In the genomic region with DNA sequence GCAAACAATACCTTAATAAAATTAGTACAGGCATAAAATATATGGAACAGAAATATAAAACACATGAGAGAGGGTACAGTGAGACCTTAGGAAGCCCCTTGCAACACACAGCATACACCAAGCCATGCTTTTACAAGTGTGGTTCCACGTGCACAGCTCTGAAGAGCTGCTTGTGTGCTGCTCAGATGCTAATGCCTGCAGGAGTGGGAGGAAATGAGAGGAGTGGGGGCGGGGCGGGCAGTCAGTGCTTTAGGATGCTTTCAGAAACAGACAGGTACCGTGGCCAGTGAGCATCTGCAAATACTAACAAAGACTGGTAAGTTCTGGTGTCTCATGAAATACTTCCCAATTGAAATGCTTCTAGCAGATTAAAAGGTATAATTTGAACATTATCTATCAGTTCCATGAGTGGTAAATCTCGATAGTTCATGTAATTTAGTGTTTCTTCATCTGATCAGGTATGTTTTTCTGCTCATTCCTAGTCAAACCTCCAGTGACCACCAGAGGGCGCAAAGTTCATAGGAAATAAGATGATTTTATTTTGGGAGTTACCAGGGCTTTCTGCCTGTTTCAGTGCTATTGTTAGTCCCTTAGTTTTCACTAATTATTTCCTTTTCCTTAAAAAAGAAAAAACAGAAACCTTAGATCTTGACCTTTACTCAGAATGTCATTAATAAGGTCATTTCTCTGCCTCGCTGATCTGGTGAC, we compare ENCODE assay signal across 10 mouse cellular contexts. TPM values are rescaled to one million over a fixed set of nuclear protein-coding genes. Genes with fewer than 3 reads are reported as not detected.
A peak's percentile ranks its signal among the peaks of the same experiment; 100 is the strongest.
DNase-seq lines count a peak whose midpoint lies in the region; ATAC-seq and TF ChIP-seq lines count a peak whose summit lies in the region.
"Had no signal": no experiment of that assay in that cellular context is flagged by ENCODE, and none has a peak within 500 bp of the region (broad histone marks: within the 10 kb centered on the region; RNA-seq: fewer than 3 reads in every experiment).

No protein-coding gene starts in this region.

- no peaks in the 10 kb centered on the region for H3K9me3 ChIP-seq in forebrain, embryonic 11.5 days (ENCODE audit: control insufficient read depth, low read length)
- no peaks in the 10 kb centered on the region for H3K9me3 ChIP-seq in hindbrain, postnatal 0 days (ENCODE audit: low read length)
- H3K9me3 ChIP-seq in midbrain, postnatal 0 days (ENCODE audit: low read length) = no peaks in the 10 kb centered on the region
- H3K9me3 ChIP-seq in stomach, postnatal 0 days (ENCODE audit: control insufficient read depth, low read length) = no peaks in the 10 kb centered on the region
- H3K9me3 ChIP-seq: embryonic facial prominence, embryonic 12.5 days; megakaryocyte, embryonic 14.5 days had no signal

- TF ChIP-seq CTCF in hindbrain, postnatal 0 days (IDR thresholded peaks at IDR 0.05; ENCODE audit: low read depth) = peak; percentile 82
- TF ChIP-seq CTCF in midbrain, postnatal 0 days (IDR thresholded peaks at IDR 0.05) = peak; percentile 88
- TF ChIP-seq CTCF in stomach, postnatal 0 days (IDR thresholded peaks at IDR 0.05; ENCODE audit: low read depth) = peak; percentile 86

- H3K27ac ChIP-seq in forebrain, embryonic 11.5 days (ENCODE audit: low read depth, low read length) = no peak overlapping the region
- no peak overlapping the region for H3K27ac ChIP-seq in hindbrain, postnatal 0 days
- H3K27ac ChIP-seq in midbrain, postnatal 0 days (ENCODE audit: low read depth, low read length) = no peak overlapping the region
- no peak overlapping the region for H3K27ac ChIP-seq in stomach, postnatal 0 days (replicated peaks)
- H3K27ac ChIP-seq: embryonic facial prominence, embryonic 12.5 days had no signal

- intact Hi-C loops in left cerebral cortex, postnatal 10 days (cut with DNase I) = loop anchor here (2.0 to 10.0 kb wide), 3 partner anchors 147 to 280 kb away; no protein-coding TSS in a partner anchor

- 32% methylated on average over 7 of the region's 7 CpGs for WGBS in forebrain, embryonic 11.5 days
- 35% methylated on average over 7 of the region's 7 CpGs for WGBS in hindbrain, postnatal 0 days
- 31% methylated on average over 7 of the region's 7 CpGs for WGBS in midbrain, postnatal 0 days
- 28% methylated on average over 7 of the region's 7 CpGs for WGBS in stomach, postnatal 0 days

- no peaks in the 10 kb centered on the region for H3K4me1 ChIP-seq in forebrain, embryonic 11.5 days (replicated peaks; ENCODE audit: control insufficient read depth, insufficient read depth, low read length)
- no peaks in the 10 kb centered on the region for H3K4me1 ChIP-seq in hindbrain, postnatal 0 days (ENCODE audit: insufficient read depth, low read length)
- H3K4me1 ChIP-seq in midbrain, postnatal 0 days (ENCODE audit: insufficient read depth, low read length) = no peaks in the 10 kb centered on the region
- no peaks in the 10 kb centered on the region for H3K4me1 ChIP-seq in stomach, postnatal 0 days (replicated peaks; ENCODE audit: control insufficient read depth, insufficient read depth)
- H3K4me1 ChIP-seq: embryonic facial prominence, embryonic 12.5 days had no signal

- no peaks in the 10 kb centered on the region for H3K36me3 ChIP-seq in forebrain, embryonic 11.5 days (ENCODE audit: control insufficient read depth, insufficient read depth, low read length)
- no peaks in the 10 kb centered on the region for H3K36me3 ChIP-seq in hindbrain, postnatal 0 days (ENCODE audit: insufficient read depth, low read length)
- H3K36me3 ChIP-seq in midbrain, postnatal 0 days (ENCODE audit: insufficient read depth, low read length) = peaks cover 4% of the 10 kb centered on the region; the same call in 1 of the 2 replicates
- H3K36me3 ChIP-seq in stomach, postnatal 0 days (ENCODE audit: control insufficient read depth, insufficient read depth, low read length) = no peaks in the 10 kb centered on the region

- no peak overlapping the region for H3K4me2 ChIP-seq in forebrain, embryonic 11.5 days (ENCODE audit: low read depth, low read length, severe bottlenecking)
- no peak overlapping the region for H3K4me2 ChIP-seq in hindbrain, postnatal 0 days (ENCODE audit: low read depth, low read length)
- no peak overlapping the region for H3K4me2 ChIP-seq in midbrain, postnatal 0 days (ENCODE audit: low read depth, low read length, poor library complexity, severe bottlenecking)
- no peak overlapping the region for H3K4me2 ChIP-seq in stomach, postnatal 0 days (replicated peaks; ENCODE audit: low read depth)
- H3K4me2 ChIP-seq: embryonic facial prominence, embryonic 12.5 days had no signal

- H3K4me3 ChIP-seq in forebrain, embryonic 11.5 days (ENCODE audit: low read depth, low read length) = no peak overlapping the region
- H3K4me3 ChIP-seq in hindbrain, postnatal 0 days (ENCODE audit: low read length) = no peak overlapping the region
- no peak overlapping the region for H3K4me3 ChIP-seq in midbrain, postnatal 0 days (ENCODE audit: low read depth, low read length)
- no peak overlapping the region for H3K4me3 ChIP-seq in stomach, postnatal 0 days (ENCODE audit: low read depth, low read length)
- H3K4me3 ChIP-seq: embryonic facial prominence, embryonic 12.5 days; megakaryocyte, embryonic 14.5 days had no signal

- peak; percentile 54 for DNase-seq in ovary, postnatal 10 days (ENCODE audit: low spot score)
- DNase-seq in ovary, adult 18-20 months (ENCODE audit: low spot score) = no peak
- DNase-seq in c-Kit-negative CD71-positive TER-119-positive erythroid progenitor cells, embryonic 14.5 days (ENCODE audit: low read depth, low spot score) = peak; percentile 40
- peak; percentile 78 for DNase-seq in forebrain, embryonic 11.5 days (ENCODE audit: low spot score)
- peak; percentile 91 for DNase-seq in hindbrain, postnatal 0 days (ENCODE audit: low spot score)
- DNase-seq in left cerebral cortex, postnatal 10 days (ENCODE audit: extremely low spot score in 1 of 2, low spot score in 2 of 2) = peak; percentile 64 to 68
- peak; percentile 87 for DNase-seq in midbrain, postnatal 0 days (ENCODE audit: low spot score)
- DNase-seq in stomach, postnatal 0 days (ENCODE audit: low spot score) = peak; percentile 59

- ATAC-seq in forebrain, embryonic 11.5 days (replicated peaks; ENCODE audit: low FRiP score) = no peak; the same call in 1 of the 2 replicates
- peak; percentile 56 for ATAC-seq in hindbrain, postnatal 0 days
- peak; percentile 62; the same call in 1 of the 2 replicates for ATAC-seq in midbrain, postnatal 0 days (ENCODE audit: low FRiP score)
- no peak for ATAC-seq in stomach, postnatal 0 days (ENCODE audit: low FRiP score, low TSS enrichment)

- H3K9ac ChIP-seq in forebrain, embryonic 11.5 days (ENCODE audit: low read length) = no peak overlapping the region
- H3K9ac ChIP-seq in hindbrain, postnatal 0 days (replicated peaks; ENCODE audit: low read length) = no peak overlapping the region
- no peak overlapping the region for H3K9ac ChIP-seq in midbrain, postnatal 0 days (replicated peaks; ENCODE audit: low read length, poor library complexity, severe bottlenecking)
- no peak overlapping the region for H3K9ac ChIP-seq in stomach, postnatal 0 days (ENCODE audit: low read length)
- H3K9ac ChIP-seq: embryonic facial prominence, embryonic 12.5 days had no signal

- no peak for TF ChIP-seq EP300 in stomach, postnatal 0 days (optimal IDR thresholded peaks at IDR 0.05)

- H3K27me3 ChIP-seq in forebrain, embryonic 11.5 days (ENCODE audit: control insufficient read depth, insufficient read depth, low read length) = no peaks in the 10 kb centered on the region
- H3K27me3 ChIP-seq in hindbrain, postnatal 0 days (ENCODE audit: insufficient read depth, low read length) = no peaks in the 10 kb centered on the region
- H3K27me3 ChIP-seq in midbrain, postnatal 0 days (ENCODE audit: insufficient read depth, low read length) = no peaks in the 10 kb centered on the region
- no peaks in the 10 kb centered on the region for H3K27me3 ChIP-seq in stomach, postnatal 0 days (ENCODE audit: control insufficient read depth, insufficient read depth, low read length)
- H3K27me3 ChIP-seq: embryonic facial prominence, embryonic 12.5 days; megakaryocyte, embryonic 14.5 days had no signal

RNA-seq across cellular contexts. Expression of gene Acbd6, which starts 17.2 kb away (rescaled TPM):
- 80.5 and 87.8 TPM in 2 replicates for polyA plus RNA-seq in forebrain, embryonic 11.5 days (2014; fragmentation: Nextera tagmentation; extraction: Ambion mirVana)
- total RNA-seq in hindbrain, postnatal 0 days (2014; rRNA removed) = 119 and 142 TPM in 2 replicates
- 117 and 118 TPM in 2 replicates for polyA plus RNA-seq in hindbrain, postnatal 0 days (2015; fragmentation: Nextera tagmentation; extraction: Ambion mirVana)
- 100 to 1,000 TPM; 107 to 110 TPM for total RNA-seq in left cerebral cortex, postnatal 10 days (2021)
- total RNA-seq in midbrain, postnatal 0 days (2014; rRNA removed) = 114 and 127 TPM in 2 replicates
- 120 and 128 TPM in 2 replicates for polyA plus RNA-seq in midbrain, postnatal 0 days (2015; fragmentation: Nextera tagmentation; extraction: Ambion mirVana)
- 55.9 and 57.6 TPM in 2 replicates for polyA plus RNA-seq in stomach, postnatal 0 days (2015; fragmentation: Nextera tagmentation; extraction: Ambion mirVana)

Comparison
In these comparisons a context has a peak if more than half of its experiments do, and no peak if none do; other contexts are left out.
1. ATAC-seq: peak in hindbrain, postnatal 0 days (single experiment) and midbrain, postnatal 0 days (single experiment); none in forebrain, embryonic 11.5 days (single experiment) and stomach, postnatal 0 days (single experiment).
2. Peak in every context shown above with its lines, with median percentiles within 50 percentile points of each other: CTCF ChIP-seq.